Mouse (Mus musculus) central nervous system, embryonic 18 days (tissue): Measurements from ENCODE around the gene Fmr1. TPM values are rescaled to one million over a fixed set of nuclear protein-coding genes. Genes with fewer than 3 reads are reported as not detected.

ENCODE experiments used
- polyA plus RNA-seq: library from polyadenylated mRNA; depleted of rRNA; stranded (reverse); fragments of >200 nt; gene quantifications from 2 replicates; pipeline ENCODE4 v1.2.3, GENCODE M21; 2012; rRNA removed

Fmr1 gene
- 52.9 and 57.4 TPM in 2 replicates for polyA plus RNA-seq

GRCm38 (mm10) chrX:68678333-68678740 is at the start of gene Fmr1:
Gene Fmr1, plus strand, starts transcription at chrX:68678541.

GRCm38 (mm10) chrX:68761606-68762005 is 83.3 kb downstream of the Fmr1 start, which contains the start of gene Fmr1nb:
Gene Fmr1nb, plus strand, starts transcription at chrX:68761839.

Other genes with a start within 250 kb of the Fmr1 start
- gene Fmr1nb, start 83.3 kb downstream of the Fmr1 start, polyA plus RNA-seq, result 0.10 and 0.21 TPM in 2 replicates
- 0.76 and 0.90 TPM in 2 replicates for gene Gm14698, start 142.6 kb downstream of the Fmr1 start, polyA plus RNA-seq
- not detected in 2 replicates for gene Gm6812, start 214.5 kb downstream of the Fmr1 start, polyA plus RNA-seq